Mouse (Mus musculus): ENCODE data around the gene 1700010B08Rik.

DNA sequence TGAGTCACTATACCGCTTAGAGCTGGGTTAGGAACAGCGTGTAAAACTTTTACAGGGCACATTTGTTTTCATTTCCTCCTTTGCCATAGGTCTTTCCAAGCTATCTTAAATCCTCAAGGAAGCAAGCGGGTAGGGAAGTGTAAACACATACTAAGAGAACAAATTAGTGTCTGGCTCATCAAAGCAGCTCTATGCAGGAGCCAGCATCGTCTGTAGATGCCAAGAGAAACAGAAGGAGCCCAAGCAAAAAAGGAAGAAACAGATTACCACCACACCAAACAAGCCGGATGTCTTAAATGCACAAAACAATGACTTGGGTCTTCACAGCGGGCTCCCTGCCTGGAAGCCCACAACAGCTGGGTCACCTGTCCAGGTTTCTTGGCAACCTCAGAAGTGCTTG lies 9.0 kb upstream of the 1700010B08Rik start:
- no peak for TF ChIP-seq CTCF (conservative IDR thresholded peaks at IDR 0.05; ENCODE audit: low read length)
- TF ChIP-seq POU5F1 (IDR thresholded peaks at IDR 0.05; ENCODE audit: borderline replicate concordance, low read length) = no peak
